Mouse (Mus musculus) right cerebral cortex, postnatal 10 days (tissue): ENCODE results near the gene Fhit.

Source experiments
- DNase-seq, 2 experiments: peaks; one replicate each; pipeline ENCODE4 v3.0.0; 2021; ENCODE audit warnings: low spot score in 2 of 2

Fhit gene

GRCm38 (mm10) chr14:9721917-9722472, 1439.8 kb downstream of the Fhit start:
- DNase-seq, result no peak

DNA sequence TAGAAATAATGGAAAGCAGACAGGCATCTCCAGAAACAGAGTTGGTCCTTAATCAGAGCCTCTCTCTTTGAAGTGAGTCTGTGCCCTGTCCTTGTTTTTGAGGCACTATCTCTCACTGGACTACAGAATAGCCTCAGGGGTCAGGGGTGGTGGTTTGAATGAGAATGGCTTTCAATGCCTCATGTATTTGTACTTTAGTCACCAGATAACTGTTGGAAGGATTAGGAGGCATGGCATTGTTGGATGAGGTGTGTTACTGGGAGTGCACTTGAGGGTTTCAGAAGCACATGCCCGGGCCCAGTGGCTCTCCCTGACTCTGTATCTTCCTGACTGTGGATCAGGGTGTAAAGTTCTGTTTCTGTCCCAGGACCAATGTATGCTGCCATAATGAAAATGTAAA, 1463.2 kb downstream of the Fhit start:
- no peak for DNase-seq

- DNase-seq, result no peak
Measured at GRCm38 (mm10) chr14:9697101-9697500, 1464.7 kb downstream of the Fhit start.

- DNase-seq, result no peak
Measured at GRCm38 (mm10) chr14:9696004-9696403, 1465.8 kb downstream of the Fhit start.

DNA sequence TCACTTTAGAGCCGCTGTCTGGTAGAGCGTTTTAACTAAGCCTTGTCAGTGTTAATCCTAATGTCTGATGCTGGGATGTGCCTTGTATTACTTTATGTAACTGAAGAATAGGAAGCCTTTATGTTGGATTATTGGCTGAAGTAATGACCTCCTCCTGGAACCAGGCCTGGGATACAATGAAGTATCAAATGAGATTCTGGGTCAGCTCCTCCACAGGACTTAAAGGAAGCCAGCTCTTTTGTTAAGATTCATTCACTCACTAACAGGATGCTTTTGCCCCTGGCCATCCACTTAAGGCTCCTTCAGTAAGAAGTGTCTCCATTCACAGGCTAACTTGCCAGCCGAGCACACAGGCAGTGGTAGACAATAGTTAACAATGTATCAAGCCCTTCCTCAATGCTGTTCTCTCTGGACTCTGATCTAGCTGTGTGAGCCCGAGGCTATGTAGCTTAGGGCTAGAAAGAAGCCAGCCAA, 1466.6 kb downstream of the Fhit start:
- DNase-seq, result no peak

- no peak for DNase-seq
Measured at GRCm38 (mm10) chr14:9688664-9689257, 1473.1 kb downstream of the Fhit start.

DNA sequence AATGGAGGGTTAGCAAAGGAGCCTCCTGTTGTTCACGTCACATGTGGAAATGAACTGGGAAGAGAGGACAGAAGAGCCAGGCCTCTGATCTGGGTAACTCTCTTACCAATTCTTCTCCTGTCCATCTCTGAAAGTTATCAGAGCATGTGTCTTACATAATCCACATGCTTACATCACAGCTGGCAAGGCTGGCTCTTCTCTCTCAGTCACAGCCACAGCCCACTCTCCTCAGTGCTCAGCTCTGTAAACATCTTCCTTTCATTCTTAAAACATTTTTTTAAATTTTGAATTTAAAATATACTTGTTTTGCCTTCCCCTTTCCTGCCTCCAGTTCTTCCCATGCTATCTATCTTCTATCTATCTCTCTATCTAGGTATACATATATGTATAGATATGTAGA, 1477.5 kb downstream of the Fhit start:
- no peak for DNase-seq

- no peak for DNase-seq
Measured at GRCm38 (mm10) chr14:9672728-9673127, 1489.1 kb downstream of the Fhit start.

DNA sequence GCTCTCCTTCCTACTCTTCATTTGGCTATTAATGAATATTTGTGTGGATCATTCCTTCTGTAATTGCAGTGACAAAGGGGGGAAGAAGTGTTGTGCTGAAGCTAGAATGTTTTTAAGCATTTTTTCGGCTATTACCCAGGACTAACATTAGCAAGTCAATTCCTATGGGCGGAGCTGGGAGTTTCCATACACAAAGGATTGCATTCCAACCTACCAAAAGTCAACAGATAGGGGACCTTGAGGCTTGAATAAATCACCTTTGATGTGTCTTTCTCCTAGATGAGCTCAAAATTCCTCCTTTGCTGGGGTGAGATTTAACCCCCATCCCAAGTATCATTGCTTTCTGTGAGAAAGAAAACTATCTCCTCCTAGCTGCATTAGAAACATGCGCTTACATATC, 1490.1 kb downstream of the Fhit start:
- no peak for DNase-seq

- DNase-seq, result no peak
Measured at GRCm38 (mm10) chr14:9669766-9670165, 1492.1 kb downstream of the Fhit start.

GRCm38 (mm10) chr14:9658445-9658844, 1503.4 kb downstream of the Fhit start:
- DNase-seq, result no peak

- peak; percentile 28 to 53 for DNase-seq
Measured at GRCm38 (mm10) chr14:9651417-9651816, 1510.4 kb downstream of the Fhit start.

DNA sequence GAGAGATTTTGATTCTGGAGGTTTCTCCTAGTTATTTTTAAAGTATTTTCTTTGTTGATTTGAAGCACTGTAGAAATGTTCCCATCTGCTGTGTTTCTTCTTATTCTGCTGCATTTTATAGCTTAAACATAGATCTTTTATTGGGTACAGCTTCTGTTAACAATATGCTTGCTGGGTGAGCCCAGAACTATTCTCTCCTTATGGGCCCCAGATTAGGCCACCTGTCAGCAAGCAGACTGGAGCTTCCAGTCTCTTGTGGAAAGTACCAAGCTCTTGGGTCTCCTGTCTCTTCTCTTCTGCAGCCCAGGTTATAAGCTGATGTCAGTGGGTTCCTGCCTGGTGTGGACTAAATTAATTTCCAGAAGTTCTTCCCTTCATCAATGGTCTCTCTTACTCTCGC, 1513.4 kb downstream of the Fhit start:
- DNase-seq, result peak; percentile 54 to 78

DNA sequence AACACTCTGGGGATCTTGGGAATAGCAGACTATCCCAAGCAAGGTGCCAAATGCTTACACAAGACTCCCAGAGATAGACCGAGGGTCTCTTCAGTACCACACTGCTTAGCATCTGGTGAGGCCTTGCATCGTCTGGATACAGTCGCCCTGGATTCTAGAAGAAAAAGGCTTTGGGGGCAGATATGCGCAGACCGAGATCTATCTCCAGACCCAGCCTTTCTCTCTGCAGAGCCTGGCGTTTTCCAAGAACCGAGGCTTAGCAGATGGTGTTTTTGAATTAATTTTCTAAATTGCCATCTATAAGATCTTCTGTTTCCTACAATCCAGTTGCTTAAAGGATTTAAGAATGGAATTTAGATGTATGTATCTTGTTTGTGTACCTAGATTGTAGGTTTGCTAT, 1515.6 kb downstream of the Fhit start:
- DNase-seq, result peak; percentile 32 to 43

DNA sequence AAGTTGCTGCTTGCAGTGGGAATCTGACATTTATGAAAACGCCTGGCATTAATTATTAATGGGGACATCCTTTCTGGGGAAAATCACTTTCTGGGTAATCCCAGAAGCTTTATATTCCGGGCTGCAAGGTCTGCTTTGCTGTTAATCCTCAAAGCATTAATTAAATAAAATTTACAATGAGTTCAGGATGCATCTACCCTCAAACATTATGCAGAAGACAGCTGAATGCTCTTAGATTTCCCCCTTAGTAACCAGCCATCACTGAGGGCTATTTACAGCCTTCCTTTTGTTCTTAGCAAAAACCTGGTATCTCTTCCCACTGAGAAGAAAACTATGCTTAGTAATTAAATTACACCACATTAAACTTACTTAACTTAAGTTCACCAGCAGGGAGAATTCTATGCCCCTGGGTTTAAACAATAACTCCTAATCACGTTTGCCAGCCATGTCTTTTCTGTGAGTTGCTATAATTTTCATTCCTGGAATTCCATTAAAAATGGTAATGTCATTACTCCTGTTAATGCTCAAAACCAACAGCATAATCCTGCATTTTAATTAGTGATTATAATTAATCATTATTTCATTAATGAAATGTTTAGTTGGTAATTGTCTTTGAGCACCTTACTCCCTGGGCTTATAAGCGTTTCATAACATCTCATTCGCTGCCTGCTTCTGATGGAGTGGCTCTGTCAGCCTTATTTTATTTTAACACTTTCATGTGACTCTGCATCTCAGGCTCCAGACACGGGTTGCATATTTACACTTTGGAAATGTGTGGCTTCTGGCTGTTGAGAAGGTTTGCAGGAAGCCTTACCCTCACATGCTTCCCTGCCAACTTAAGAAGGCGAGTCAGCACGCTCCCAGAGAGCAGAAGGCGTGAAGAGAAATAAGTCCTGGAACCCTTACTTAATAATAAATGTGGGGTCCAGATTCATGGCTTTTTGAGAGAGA, 1517.3 kb downstream of the Fhit start:
- peak in 1 of 2 experiments; percentile 30 for DNase-seq

- peak in 1 of 2 experiments; percentile 14 for DNase-seq
Measured at GRCm38 (mm10) chr14:9643700-9644099, 1518.1 kb downstream of the Fhit start.

DNA sequence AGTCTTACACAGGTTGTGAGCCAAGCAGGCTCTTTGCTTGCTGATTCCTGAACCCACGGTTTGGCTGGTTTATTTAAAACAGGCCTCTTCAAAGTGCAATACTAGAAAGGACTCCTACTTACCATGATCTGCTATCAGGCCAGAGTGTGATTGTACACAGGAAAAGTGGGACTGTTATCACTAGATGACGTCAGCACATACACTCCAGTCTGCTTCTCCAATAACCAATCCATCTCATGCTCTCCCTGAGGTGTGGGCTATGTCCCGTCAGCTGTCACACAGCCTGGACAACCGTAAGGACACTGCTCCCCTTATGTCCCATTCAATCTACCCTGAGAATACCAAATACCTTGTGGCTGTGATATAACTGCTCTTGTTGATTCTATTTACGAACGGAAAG, 1519.2 kb downstream of the Fhit start:
- peak in 1 of 2 experiments; percentile 18 for DNase-seq

- peak; percentile 29 to 42 for DNase-seq
Measured at GRCm38 (mm10) chr14:9642068-9642467, 1519.8 kb downstream of the Fhit start.

- no peak for DNase-seq
Measured at GRCm38 (mm10) chr14:9634247-9634991, 1527.4 kb downstream of the Fhit start.

DNA sequence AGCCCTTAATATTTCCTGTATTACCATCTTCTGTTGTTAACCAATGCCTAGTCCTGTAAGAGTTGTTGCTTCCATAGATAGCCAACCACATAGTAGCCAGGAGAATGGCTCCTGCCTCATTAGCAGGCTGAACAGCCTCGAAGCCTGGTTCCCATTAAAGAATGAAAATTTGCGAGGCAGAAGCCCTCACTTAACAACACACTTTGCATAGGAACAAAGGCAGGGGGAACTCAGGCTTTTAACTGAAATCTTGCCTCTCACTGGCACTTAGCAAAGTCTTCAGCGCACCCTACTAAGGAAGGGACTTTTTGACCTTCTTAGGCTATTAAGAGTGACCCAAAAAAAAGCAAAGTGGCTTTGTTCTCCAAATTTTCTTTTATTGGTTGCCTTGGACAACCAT, 1529.3 kb downstream of the Fhit start:
- DNase-seq, result no peak

DNA sequence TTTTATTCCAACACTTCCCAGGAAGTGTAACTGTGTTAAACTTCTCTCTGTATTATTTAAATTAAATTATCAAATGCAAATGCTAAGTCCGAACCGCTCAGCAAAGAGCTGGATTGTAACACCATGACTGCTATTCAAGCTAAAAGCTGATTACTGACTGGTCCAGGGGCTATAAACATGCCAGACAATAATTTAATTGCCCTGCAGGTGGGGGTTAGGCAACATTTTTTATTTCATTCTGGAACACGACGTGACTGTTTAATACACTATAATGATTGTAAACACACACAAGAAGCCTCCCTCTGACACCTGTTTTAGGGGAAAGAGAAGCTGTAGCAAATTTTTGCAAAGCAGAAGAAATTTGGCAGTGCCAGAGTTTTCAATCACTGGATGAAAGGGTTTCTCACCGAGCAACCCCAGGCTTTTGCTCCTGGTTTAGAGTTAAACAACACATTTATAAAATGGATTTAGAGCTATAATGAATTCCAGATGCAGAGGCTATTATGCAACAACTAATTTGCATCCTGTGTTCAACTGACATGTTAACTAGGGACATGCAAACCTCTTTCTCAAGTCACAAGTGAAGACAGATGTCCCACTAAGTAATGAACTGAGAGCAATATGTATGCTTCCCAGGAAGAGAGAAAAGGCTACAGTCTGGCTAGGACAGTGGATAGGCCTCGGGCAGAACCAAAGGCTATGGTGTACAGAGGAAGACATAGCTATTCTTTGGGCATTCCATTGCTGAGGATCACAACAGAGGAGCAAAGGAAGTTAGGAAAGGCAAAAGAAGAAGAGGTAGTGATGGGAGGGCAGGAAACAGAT, 1538.4 kb downstream of the Fhit start:
- no peak for DNase-seq
